26 mouse cellular contexts compared by ENCODE assay signal in genomic region chr9:64534313-64534712, GRCm38 (mm10).
DNase-seq lines count a peak whose midpoint lies in the region; ATAC-seq and TF ChIP-seq lines count a peak whose summit lies in the region.
"Had no signal": no experiment of that assay in that cellular context is flagged by ENCODE, and none has a peak within 500 bp of the region (broad histone marks: within the 10 kb centered on the region; RNA-seq: fewer than 3 reads in every experiment).

No protein-coding gene starts in this region.

- H3K4me1 ChIP-seq in spleen, adult 2 months (ENCODE audit: control insufficient read depth, insufficient read depth, insufficient read length), result no peaks in the 10 kb centered on the region
- H3K4me1 ChIP-seq in liver, embryonic 11.5 days (replicated peaks; ENCODE audit: control insufficient read depth, insufficient read depth, low read length), result peaks cover 18% of the 10 kb centered on the region
- H3K4me1 ChIP-seq in liver, postnatal 0 days (ENCODE audit: insufficient read depth), result peaks cover 33% of the 10 kb centered on the region
- H3K4me1 ChIP-seq: embryonic facial prominence, embryonic 15.5 days had no signal

- peak overlapping the region; percentile 41 for H3K4me2 ChIP-seq in liver, embryonic 11.5 days
- peak overlapping the region; percentile 53 for H3K4me2 ChIP-seq in liver, postnatal 0 days (ENCODE audit: low read depth, low read length)
- H3K4me2 ChIP-seq: embryonic facial prominence, embryonic 15.5 days; heart, embryonic 12.5 days; limb, embryonic 12.5 days; neural tube, embryonic 15.5 days had no signal

- no peak for ATAC-seq in liver, embryonic 11.5 days (replicated peaks; ENCODE audit: low FRiP score)
- ATAC-seq in liver, postnatal 0 days, result peak; percentile 11; the same call in 1 of the 2 replicates

- no peak for TF ChIP-seq CTCF in spleen, adult 2 months (IDR thresholded peaks at IDR 0.05; ENCODE audit: extremely low read depth, insufficient read depth, insufficient read length, insufficient replicate concordance)
- no peak for TF ChIP-seq CTCF in liver, postnatal 0 days (IDR thresholded peaks at IDR 0.05; ENCODE audit: low read depth)

- WGBS in spleen, adult 2 months, result 82% methylated on average over 6 of the region's 6 CpGs
- 61% methylated on average over 6 of the region's 6 CpGs for WGBS in liver, embryonic 11.5 days
- WGBS in liver, postnatal 0 days (ENCODE audit: insufficient replicate concordance), result 66% methylated on average over 6 of the region's 6 CpGs

- no peak for DNase-seq in spleen, adult 2 months (ENCODE audit: low read depth in 1 of 2, low spot score in 2 of 2)
- no peak for DNase-seq in spleen, adult 18-20 months
- peak; percentile 49 for DNase-seq in c-Kit-positive CD71-positive TER-119-positive erythroid progenitor cells, embryonic 14.5 days (ENCODE audit: low spot score)
- DNase-seq in liver, embryonic 11.5 days (ENCODE audit: low spot score), result no peak
- DNase-seq in liver, postnatal 0 days, result no peak
- no peak for DNase-seq in embryo, embryonic 9.5 days (ENCODE audit: extremely low spot score)
- no peak for DNase-seq in thymus, postnatal 10 days (ENCODE audit: low spot score in 2 of 2)
- no peak for DNase-seq in thymus, postnatal 25 days
- DNase-seq: adrenal gland, postnatal 25 days; cerebellum, adult 11-12 months; cerebellum, postnatal 25 days; gastrocnemius, postnatal 14 days; heart, adult 11 months; heart, postnatal 10 days; kidney, adult 8-10 months; kidney, postnatal 14 days; lung, adult 2 months; lung, postnatal 36 days; thymus, postnatal 14 days had no signal

- no peaks in the 10 kb centered on the region for H3K27me3 ChIP-seq in spleen, adult 2 months (ENCODE audit: control insufficient read depth, insufficient read depth, low read length)
- no peaks in the 10 kb centered on the region; the same call in 1 of the 2 replicates for H3K27me3 ChIP-seq in liver, embryonic 11.5 days (replicated peaks; ENCODE audit: control insufficient read depth, insufficient read depth, low read length)
- H3K27me3 ChIP-seq in liver, postnatal 0 days (ENCODE audit: insufficient read depth, low read length), result no peaks in the 10 kb centered on the region
- H3K27me3 ChIP-seq: embryonic facial prominence, embryonic 15.5 days had no signal

- H3K27ac ChIP-seq in spleen, adult 2 months (ENCODE audit: insufficient read depth, low read length), result peak overlapping the region; percentile 63; the same call in 1 of the 2 replicates
- H3K27ac ChIP-seq in liver, embryonic 11.5 days (ENCODE audit: low read depth, low read length), result peak overlapping the region; percentile 96
- H3K27ac ChIP-seq in liver, postnatal 0 days (ENCODE audit: low read depth), result peak overlapping the region; percentile 97
- H3K27ac ChIP-seq: embryonic facial prominence, embryonic 15.5 days; limb, embryonic 12.5 days; neural tube, embryonic 15.5 days had no signal

- TF ChIP-seq EP300 in liver, postnatal 0 days (IDR thresholded peaks at IDR 0.05; ENCODE audit: low read depth), result no peak

- H3K4me3 ChIP-seq in spleen, adult 2 months (ENCODE audit: extremely low read depth, insufficient read depth, insufficient read length), result no peak overlapping the region
- no peak overlapping the region for H3K4me3 ChIP-seq in liver, embryonic 11.5 days (ENCODE audit: low read depth, low read length)
- H3K4me3 ChIP-seq in liver, postnatal 0 days (ENCODE audit: low read depth, low read length), result no peak overlapping the region
- H3K4me3 ChIP-seq: embryonic facial prominence, embryonic 15.5 days; heart, embryonic 12.5 days; layer of hippocampus, adult 2 months; limb, embryonic 12.5 days; megakaryocyte, embryonic 14.5 days; neural tube, embryonic 15.5 days had no signal

- TF ChIP-seq POLR2A in spleen, adult 2 months (IDR thresholded peaks at IDR 0.05; ENCODE audit: low read depth, low read length), result no peak

- peak overlapping the region; percentile 39 for H3K9ac ChIP-seq in liver, embryonic 11.5 days (ENCODE audit: low read depth, low read length)
- H3K9ac ChIP-seq in liver, postnatal 0 days (replicated peaks), result peak overlapping the region; percentile 55
- H3K9ac ChIP-seq: embryonic facial prominence, embryonic 15.5 days; forebrain, postnatal 0 days; heart, embryonic 12.5 days; limb, embryonic 12.5 days; neural tube, embryonic 15.5 days had no signal

- H3K36me3 ChIP-seq in spleen, adult 2 months (ENCODE audit: control insufficient read depth, insufficient read depth, low read length), result no peaks in the 10 kb centered on the region
- H3K36me3 ChIP-seq in liver, embryonic 11.5 days (ENCODE audit: control insufficient read depth, insufficient read depth, low read length), result no peaks in the 10 kb centered on the region
- H3K36me3 ChIP-seq in liver, postnatal 0 days (replicated peaks; ENCODE audit: insufficient read depth, low read length), result no peaks in the 10 kb centered on the region
- H3K36me3 ChIP-seq: embryonic facial prominence, embryonic 15.5 days; heart, embryonic 12.5 days; limb, embryonic 12.5 days; neural tube, embryonic 15.5 days had no signal

- no peaks in the 10 kb centered on the region for H3K9me3 ChIP-seq in liver, embryonic 11.5 days (ENCODE audit: control insufficient read depth, low read length)
- H3K9me3 ChIP-seq in liver, postnatal 0 days (ENCODE audit: low read length), result no peaks in the 10 kb centered on the region
- H3K9me3 ChIP-seq: embryonic facial prominence, embryonic 15.5 days; heart, embryonic 12.5 days; limb, embryonic 12.5 days; neural tube, embryonic 15.5 days had no signal
